Mouse (Mus musculus) lung, postnatal 0 days (tissue): Measurements from ENCODE around the gene Pan3. TPM values are rescaled to one million over a fixed set of nuclear protein-coding genes. Genes with fewer than 3 reads are reported as not detected.

Experiments used
- ATAC-seq: fragments of 200-750 bp; cut with Nextera tagmentation; 2 replicates; pipeline ENCODE4 v1.8.0; 2017; ENCODE audit warnings: moderate library complexity
- DNase-seq: peaks from one replicate; pipeline ENCODE4 v3.0.0-alpha.2; 2016; ENCODE audit warnings: low spot score
- H3K27ac ChIP-seq: fragments of 300-500 bp; sonication (generic); 2 replicates; pipeline ENCODE4 v1.5.1; 2014; ENCODE audit warnings: antibody characterized with exemption, mild to moderate bottlenecking, low read length, mixed read lengths
- H3K27me3 ChIP-seq: fragments of 300-500 bp; sonication (generic); replicated peaks from 2 replicates; pipeline ENCODE4 v1.6.1; 2014; ENCODE audit warnings: low read length, mixed read lengths; ENCODE audit not compliant: insufficient read depth
- H3K36me3 ChIP-seq: fragments of 300-500 bp; sonication (generic); 2 replicates; pipeline ENCODE4 v1.6.1; 2014; ENCODE audit warnings: low read length, mixed read lengths; ENCODE audit not compliant: insufficient read depth
- H3K4me1 ChIP-seq: fragments of 300-500 bp; sonication (generic); 2 replicates; pipeline ENCODE4 v1.6.1; 2014; ENCODE audit warnings: antibody characterized with exemption, low read depth, low read length, mixed read lengths; ENCODE audit not compliant: insufficient read depth
- H3K4me2 ChIP-seq: fragments of 300-500 bp; sonication (generic); replicated peaks from 2 replicates; pipeline ENCODE4 v1.6.1; 2014; ENCODE audit warnings: low read depth, mild to moderate bottlenecking, low read length, moderate library complexity, mixed read lengths
- H3K4me3 ChIP-seq: fragments of 300-500 bp; sonication (generic); 2 replicates; pipeline ENCODE4 v1.5.1; 2014; ENCODE audit warnings: low read depth, low read length
- H3K9ac ChIP-seq: fragments of 300-500 bp; sonication (generic); replicated peaks from 2 replicates; pipeline ENCODE4 v1.6.1; 2014; ENCODE audit warnings: low read depth, mild to moderate bottlenecking
- H3K9me3 ChIP-seq: fragments of 300-500 bp; sonication (generic); 2 replicates; pipeline ENCODE4 v1.6.1; 2016; ENCODE audit warnings: low read length, mixed read lengths
- CTCF ChIP-seq: IDR thresholded peaks from 2 replicates; pipeline ENCODE4 v1.5.1; 2016; ENCODE audit warnings: antibody characterized with exemption, mild to moderate bottlenecking
- EP300 ChIP-seq: IDR thresholded peaks from 2 replicates; pipeline ENCODE4 v1.6.1; 2016; ENCODE audit warnings: antibody characterized with exemption, mild to moderate bottlenecking, control low read depth
- WGBS: fragments of 180-500 bp; shearing (Covaris S2); extraction: QIAGEN DNeasy Blood & Tissue Kit; methylation state at CpG from one replicate; pipeline ENCODE4 v1.1.7; 2014; 5-methylcytosine and 5-hydroxymethylcytosine counted together
- polyA plus RNA-seq: library from polyadenylated mRNA; unstranded; fragments of >200 nt; fragmentation: Nextera tagmentation; extraction: Ambion mirVana; gene quantifications from 2 replicates; pipeline ENCODE4 v1.2.1, GENCODE M21; 2015

The Pan3 gene
- polyA plus RNA-seq, 1 experiment from 2014 or later, result 77.8 TPM

GRCm38 (mm10) chr5:147406135-147406534 lies 23.8 kb upstream of the Pan3 start:
- peaks cover 8% of the 10 kb centered on the region; the same call in 1 of the 2 replicates for H3K27me3 ChIP-seq
- no peak for DNase-seq
- H3K27ac ChIP-seq, result no peak overlapping the region
- WGBS, result 74% methylated on average over 5 of the region's 5 CpGs
- no peak for ATAC-seq
- H3K4me3 ChIP-seq, result no peak overlapping the region
- H3K4me2 ChIP-seq, result no peak overlapping the region
- no peak for TF ChIP-seq EP300
- TF ChIP-seq CTCF, result no peak
- H3K4me1 ChIP-seq, result no peaks in the 10 kb centered on the region
- H3K9me3 ChIP-seq, result no peaks in the 10 kb centered on the region
- no peak overlapping the region for H3K9ac ChIP-seq
- no peaks in the 10 kb centered on the region for H3K36me3 ChIP-seq

DNA sequence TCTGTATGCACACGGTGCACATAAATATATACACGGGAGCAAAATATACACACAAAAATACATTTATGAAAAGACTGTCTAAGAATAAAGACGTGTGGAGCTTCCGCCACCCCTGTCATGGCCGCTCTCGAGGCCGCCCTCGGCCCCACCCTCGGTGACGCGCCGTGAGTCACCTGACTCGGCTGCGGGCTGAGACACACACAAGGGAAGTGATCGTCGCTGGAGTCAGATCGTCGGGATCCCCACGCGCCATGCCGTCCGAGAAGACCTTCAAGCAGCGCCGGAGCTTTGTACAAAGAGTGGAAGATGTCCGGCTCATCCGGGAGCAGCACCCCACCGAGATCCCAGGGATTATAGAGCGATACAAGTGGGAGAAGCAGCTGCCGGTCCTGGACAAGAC lies 21.2 kb upstream of the Pan3 start:
- TF ChIP-seq EP300 (no peak), CTCF (no peak)
- H3K27me3 ChIP-seq, result no peaks in the 10 kb centered on the region
- DNase-seq (no peak), ATAC-seq (peak; percentile 47; the same call in 1 of the 2 replicates)
- H3K9me3 ChIP-seq, result no peaks in the 10 kb centered on the region
- 55% methylated on average over 29 of the region's 29 CpGs for WGBS
- no peak overlapping the region for H3K9ac ChIP-seq
- no peaks in the 10 kb centered on the region for H3K36me3 ChIP-seq
- H3K4me3 ChIP-seq, result no peak overlapping the region
- H3K4me2 ChIP-seq, result 0 out of 2 replicates have a peak overlapping the region, but pooled peaks have one; percentile 8
- H3K4me1 ChIP-seq, result no peaks in the 10 kb centered on the region
- H3K27ac ChIP-seq, result no peak overlapping the region

DNA sequence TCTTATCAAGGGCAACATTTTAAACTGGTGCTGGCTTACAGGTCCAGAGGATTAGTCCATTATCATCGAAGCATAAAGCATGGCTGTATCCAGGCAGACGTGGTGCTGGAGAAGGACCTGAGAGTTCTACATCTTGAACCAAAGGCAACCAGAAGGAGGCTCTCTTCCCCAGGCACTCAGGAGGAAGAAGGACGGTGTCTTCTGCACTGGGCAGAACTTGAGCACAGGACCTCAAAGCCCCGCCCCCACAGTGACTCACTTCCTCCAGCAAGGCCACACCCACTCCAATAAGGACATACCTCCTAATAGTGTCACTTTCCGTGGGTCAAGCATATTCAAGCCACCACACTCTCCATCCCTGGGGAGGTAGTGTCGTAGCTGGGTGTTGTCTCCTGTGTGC lies 19.4 kb upstream of the Pan3 start:
- Histone ChIP-seq H3K27ac (no peak overlapping the region), H3K27me3 (no peaks in the 10 kb centered on the region), H3K4me3 (no peak overlapping the region), H3K4me1 (no peaks in the 10 kb centered on the region), H3K9ac (no peak overlapping the region), H3K9me3 (no peaks in the 10 kb centered on the region), H3K4me2 (no peak overlapping the region), H3K36me3 (no peaks in the 10 kb centered on the region)
- WGBS, result 75% methylated on average over 6 of the region's 6 CpGs
- TF ChIP-seq CTCF (no peak), EP300 (no peak)
- DNase-seq, result no peak
- no peak for ATAC-seq

DNA sequence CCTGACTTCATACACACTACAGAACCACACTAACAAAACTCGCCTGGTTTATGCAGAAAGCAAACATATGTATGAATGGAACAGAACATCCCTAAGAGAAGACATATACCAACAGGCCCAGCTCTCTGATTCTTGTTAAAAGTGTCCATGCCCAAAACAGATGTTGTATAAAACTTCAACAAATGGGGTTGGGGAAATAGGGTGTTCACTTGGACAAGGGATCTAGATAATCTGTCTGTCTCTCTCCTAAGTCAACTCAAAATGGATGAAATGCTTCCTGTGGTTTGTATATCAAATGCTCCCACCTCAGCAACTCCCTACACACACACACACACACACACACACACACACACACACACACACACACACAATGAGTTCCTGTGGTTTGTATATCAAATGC lies 12.0 kb upstream of the Pan3 start:
- no peak for TF ChIP-seq CTCF
- TF ChIP-seq EP300, result no peak
- H3K27ac ChIP-seq, result no peak overlapping the region
- no peak overlapping the region for H3K4me2 ChIP-seq
- DNase-seq (no peak), ATAC-seq (no peak)
- no peak overlapping the region for H3K4me3 ChIP-seq
- H3K9me3 ChIP-seq, result no peaks in the 10 kb centered on the region
- H3K4me1 ChIP-seq, result no peaks in the 10 kb centered on the region
- no peaks in the 10 kb centered on the region for H3K27me3 ChIP-seq
- no peaks in the 10 kb centered on the region for H3K36me3 ChIP-seq
- 81% methylated on average over 1 of the region's 1 CpGs for WGBS
- no peak overlapping the region for H3K9ac ChIP-seq

GRCm38 (mm10) chr5:147418394-147419121 lies 11.4 kb upstream of the Pan3 start:
- Histone ChIP-seq H3K9me3 (no peaks in the 10 kb centered on the region), H3K4me1 (no peaks in the 10 kb centered on the region), H3K9ac (no peak overlapping the region), H3K36me3 (no peaks in the 10 kb centered on the region), H3K27ac (no peak overlapping the region), H3K4me3 (no peak overlapping the region), H3K27me3 (no peaks in the 10 kb centered on the region), H3K4me2 (no peak overlapping the region)
- ATAC-seq (peak; percentile 41), DNase-seq (peak; percentile 56)
- WGBS, result 29% methylated on average over 10 of the region's 10 CpGs
- TF ChIP-seq CTCF (peak; percentile 79), EP300 (no peak)

GRCm38 (mm10) chr5:147423612-147424011 lies 6.3 kb upstream of the Pan3 start:
- WGBS, result 42% methylated on average over 6 of the region's 6 CpGs
- Histone ChIP-seq H3K9me3 (no peaks in the 10 kb centered on the region), H3K27me3 (no peaks in the 10 kb centered on the region), H3K36me3 (no peaks in the 10 kb centered on the region), H3K4me3 (no peak overlapping the region), H3K4me2 (no peak overlapping the region), H3K9ac (no peak overlapping the region), H3K4me1 (no peaks in the 10 kb centered on the region), H3K27ac (no peak overlapping the region)
- ATAC-seq, result no peak
- TF ChIP-seq CTCF (no peak), EP300 (no peak)
- no peak for DNase-seq
